Mouse (Mus musculus) adrenal gland, postnatal 10 days (tissue): ENCODE measurements around the gene Yaf2. TPM values are rescaled to one million over a fixed set of nuclear protein-coding genes. Genes with fewer than 3 reads are reported as not detected.
A peak's percentile ranks its signal among the peaks of the same experiment; 100 is the strongest.

Experiments
- DNase-seq: peaks from one replicate; pipeline ENCODE4 v3.0.0; 2021; ENCODE audit warnings: mixed read lengths
- total RNA-seq, 2 experiments: library from RNA; stranded (reverse); gene quantifications; 2 replicates each; pipeline ENCODE4 v1.2.3; 2021

Yaf2 gene
- total RNA-seq, 2 experiments from 2014 or later, result 36.8 to 38.4 TPM

DNA sequence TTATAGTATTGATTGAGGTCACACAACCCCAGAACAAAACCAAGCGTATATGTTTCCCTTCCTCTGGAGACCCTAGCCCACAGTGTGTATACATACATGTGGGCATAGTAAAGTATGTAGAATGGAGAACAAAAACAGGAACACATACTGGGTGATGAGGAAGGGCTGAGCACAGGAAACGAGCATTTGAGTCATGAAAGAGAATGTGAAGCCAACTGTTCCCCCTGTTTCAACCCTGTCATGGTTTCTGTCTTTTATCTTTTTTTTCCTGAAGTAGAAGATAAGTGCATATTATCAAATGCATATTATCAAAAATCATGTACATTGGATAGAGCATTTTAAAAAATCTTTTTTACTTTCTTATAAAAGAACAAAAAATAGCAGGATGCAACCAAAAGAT is 49.1 kb downstream of the Yaf2 start:
- no peak for DNase-seq

DNA sequence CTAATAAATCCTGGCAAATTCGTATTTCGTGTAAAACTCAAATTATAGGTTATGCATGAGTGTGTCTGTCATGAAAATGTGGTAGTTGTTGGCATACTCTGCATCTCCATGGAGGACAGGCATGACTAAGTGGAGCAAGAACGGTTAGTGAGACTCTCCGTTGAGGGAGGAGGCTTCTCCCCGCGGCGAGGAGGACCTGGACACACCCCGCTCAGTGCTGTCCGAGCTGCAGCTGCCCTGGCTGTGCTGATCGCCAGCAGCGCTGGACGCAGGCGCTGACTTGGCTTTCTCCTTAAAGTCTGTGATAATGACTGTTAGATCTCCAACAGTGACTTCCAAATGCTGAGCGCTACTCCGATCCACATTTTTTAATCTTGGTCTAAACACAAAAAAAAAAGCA is 51.5 kb downstream of the Yaf2 start:
- DNase-seq, result no peak

- no peak for DNase-seq
Observed at GRCm38 (mm10) chr15:93284326-93284725, 52.4 kb downstream of the Yaf2 start.

DNA sequence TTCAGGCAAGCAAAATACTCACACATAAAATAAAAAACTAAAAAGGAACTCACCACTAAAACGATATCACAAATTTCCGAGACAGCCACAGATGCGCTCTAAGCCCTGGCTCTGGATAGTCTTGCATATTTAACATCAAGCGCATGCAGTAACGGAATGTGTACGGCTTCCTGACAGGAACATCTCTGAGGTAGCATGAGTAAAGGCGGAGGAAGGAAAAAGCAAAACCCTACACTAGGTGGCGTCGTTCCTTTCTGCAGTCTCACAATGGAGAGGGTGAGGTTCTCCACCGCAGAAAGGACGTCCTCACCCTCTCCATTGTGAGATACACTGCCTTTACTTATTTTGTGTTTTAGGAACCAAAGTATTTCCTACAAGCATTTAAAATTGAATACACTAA is 53.4 kb downstream of the Yaf2 start:
- peak; percentile 68 for DNase-seq

GRCm38 (mm10) chr15:93276276-93276675 is 60.5 kb downstream of the Yaf2 start:
- peak; percentile 48 for DNase-seq

- peak; percentile 59 for DNase-seq
Observed at GRCm38 (mm10) chr15:93275623-93276022, 61.1 kb downstream of the Yaf2 start.

DNA sequence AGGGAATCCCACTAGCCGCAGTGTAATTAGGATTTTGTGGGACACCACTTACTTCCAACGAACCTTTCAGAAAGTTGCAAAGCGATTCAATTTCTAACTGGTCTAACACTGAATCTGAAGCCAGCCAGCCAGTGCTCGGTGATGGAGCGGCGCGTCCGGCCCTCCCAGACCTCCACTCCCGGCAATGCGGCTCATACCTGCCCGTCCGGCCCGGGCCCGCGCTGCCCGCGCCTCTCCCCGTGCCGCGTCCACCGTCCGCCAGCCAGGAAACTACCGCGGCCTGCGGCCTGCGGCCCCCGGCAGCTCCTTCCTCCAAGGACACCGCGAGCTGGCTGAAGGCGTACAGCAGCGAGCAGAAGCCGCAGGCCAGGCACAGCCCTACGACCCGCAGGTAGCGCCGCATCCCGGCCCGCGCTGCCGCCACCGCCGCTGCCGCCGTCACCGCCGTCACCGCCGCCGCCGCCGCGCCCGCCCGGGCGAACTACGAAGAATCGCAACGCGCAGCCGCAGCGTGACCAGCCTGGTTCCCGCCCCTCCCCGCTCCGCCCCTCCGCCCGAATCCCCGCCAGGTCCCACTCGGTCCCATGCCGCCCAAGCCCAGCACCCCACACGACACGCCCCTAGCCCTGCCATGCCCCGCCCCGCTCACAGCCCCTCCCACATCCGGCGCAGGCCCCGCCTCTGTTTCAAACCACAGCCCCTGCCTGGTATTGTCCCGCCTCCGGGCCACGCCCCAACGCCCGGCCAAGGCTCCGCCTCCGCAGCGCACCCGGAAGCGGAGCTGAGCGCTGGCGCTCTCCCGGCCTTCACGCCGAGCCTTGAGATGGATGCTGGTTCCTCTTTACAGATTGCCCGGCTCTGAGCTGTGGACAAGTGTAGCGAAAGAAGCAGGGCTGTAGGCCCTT is 61.8 kb downstream of the Yaf2 start, which contains the start of gene Gxylt1:
Gene Gxylt1, minus strand, starts transcription at position 501 of the 905 bp plus-strand sequence.
- peak; percentile 100 for DNase-seq

DNA sequence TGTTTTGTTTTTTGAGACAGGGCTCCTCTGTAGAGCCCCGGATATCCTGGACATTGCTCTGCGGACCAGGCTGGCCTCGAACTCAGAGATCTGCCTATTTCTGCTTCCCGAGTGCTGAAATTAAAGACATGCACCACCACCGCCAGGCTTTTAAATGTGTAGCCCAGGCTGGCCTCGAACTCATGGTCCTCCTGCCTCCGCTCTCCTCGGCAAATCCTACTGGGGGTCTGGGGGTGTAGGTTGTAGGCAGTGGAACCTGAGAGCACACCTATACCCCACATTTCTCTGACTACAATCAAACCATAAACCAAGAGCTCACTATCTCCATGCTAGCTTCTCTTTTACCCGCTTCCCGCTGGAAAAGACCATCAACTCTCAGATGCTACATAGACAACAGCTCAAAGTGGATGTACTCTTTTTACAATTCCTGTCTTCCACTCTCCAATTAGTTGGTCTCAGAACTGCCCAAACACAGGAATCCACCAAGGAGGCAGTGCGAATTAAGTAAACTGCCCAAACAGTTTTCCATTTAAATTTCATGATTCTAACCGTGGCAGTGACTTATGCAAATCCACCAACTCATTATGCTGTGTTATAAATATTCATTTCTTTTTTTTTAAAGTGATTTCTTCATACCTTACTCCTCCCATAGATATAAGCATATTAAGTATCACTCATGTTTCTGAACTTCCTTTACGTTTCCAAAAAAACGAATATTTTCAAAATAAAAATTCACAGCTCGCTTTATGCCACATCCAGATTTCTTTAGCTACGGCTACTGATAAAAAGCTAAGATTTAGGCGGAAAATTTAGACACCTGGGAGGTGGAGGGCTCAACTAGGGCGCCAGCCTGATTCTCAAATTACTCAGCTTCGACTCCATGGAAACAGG is 62.7 kb downstream of the Yaf2 start:
- no peak for DNase-seq

DNA sequence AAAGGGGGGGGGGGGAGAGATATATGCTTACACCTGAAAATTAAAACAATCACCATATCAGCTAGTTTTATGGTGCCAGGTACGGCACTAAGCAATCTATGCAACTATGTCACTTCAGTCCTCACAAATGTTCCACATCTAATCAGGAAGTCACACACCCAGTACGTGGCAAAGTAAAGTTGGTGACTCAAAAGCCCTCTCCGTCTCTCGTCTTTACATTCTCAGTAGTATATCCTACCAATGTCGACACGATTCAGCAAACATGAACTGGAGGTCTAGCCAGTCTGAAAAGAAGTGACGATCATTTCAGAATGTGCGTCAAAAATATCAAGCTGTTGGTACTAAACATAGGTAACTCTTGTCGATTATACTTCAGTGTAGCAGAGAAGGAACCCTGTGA is 63.8 kb downstream of the Yaf2 start:
- DNase-seq, result no peak

DNA sequence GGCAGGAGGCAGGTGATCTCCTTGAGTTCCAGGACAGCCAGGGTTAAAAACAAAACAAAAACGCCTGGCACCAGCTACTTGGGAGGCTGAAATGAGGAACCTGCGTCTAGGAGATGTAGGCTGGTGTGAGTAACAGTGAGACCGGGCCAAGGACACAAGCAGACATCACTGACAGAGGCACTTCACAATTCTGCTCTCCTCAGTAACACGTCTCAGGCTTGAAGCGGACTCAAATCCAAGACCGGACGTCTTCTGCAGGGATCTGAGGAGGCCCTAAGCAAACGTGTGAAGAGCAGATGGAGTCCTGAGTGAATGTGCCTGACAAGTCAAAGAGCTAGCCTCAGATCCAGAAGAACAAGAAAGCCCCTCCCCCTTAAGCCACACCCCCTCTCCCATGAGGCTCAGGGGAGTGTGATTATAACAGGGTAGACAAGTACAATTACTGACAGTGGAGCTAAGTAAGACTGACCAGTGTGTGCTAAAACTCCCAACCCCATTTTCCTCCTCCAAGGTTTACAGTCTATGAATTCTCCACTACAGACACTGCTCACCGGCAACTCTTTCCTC is 66.4 kb downstream of the Yaf2 start:
- DNase-seq, result peak; percentile 58

DNA sequence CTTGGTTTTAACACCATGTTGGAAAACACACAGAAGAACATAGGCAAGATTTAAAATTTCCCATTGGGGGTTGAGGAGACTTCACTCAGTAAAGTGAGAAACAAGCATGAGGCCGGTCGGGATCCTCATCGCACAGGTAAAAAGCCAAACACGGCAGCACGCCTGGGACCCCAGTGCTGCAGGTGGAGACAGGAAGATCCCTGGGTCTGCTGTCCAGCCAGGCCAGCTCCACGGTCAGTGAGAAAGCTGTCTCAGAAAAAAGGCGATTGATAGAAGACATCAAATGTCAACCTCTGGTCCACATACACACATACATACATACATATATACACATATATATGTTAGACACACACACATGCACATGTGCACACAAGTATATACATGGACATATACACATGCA is 67.2 kb downstream of the Yaf2 start:
- no peak for DNase-seq

DNA sequence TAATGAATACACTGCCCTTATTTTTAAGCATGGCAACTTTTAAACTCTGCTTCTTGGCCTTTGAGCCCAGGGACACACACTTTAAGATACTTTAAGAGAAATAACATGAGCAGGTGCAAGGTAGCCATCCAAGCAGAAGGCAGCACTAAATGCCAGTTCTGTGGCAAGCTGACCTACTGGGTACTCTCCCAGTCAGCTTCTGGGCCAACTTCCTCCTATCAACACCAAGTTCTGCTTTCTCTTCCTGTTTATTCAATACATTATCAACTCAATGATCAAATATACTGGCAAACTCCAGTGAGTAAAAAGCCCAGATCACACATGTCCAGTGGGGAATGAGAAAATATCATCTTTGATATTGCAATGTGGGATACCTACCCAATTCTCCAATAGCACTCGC is 68.7 kb downstream of the Yaf2 start:
- DNase-seq, result no peak

DNA sequence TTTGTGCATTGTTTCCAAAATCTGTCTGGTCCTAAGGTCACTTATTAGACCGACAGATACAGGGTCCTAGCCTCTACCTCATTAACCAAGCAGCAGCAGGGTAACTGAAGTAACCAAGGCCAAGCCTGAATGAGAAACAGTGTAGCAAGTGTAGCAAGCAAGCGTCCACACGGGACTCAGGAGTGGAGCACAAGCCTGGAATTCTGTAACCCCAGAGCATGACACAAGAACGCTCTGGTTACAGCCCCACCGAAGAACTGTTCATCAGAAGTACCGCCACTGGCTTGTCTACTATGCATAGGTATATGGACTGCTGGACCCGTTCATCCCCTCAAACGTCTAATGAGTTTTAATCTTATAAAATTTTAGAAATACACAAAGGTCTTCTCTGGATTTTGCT is 69.3 kb downstream of the Yaf2 start:
- no peak for DNase-seq

DNA sequence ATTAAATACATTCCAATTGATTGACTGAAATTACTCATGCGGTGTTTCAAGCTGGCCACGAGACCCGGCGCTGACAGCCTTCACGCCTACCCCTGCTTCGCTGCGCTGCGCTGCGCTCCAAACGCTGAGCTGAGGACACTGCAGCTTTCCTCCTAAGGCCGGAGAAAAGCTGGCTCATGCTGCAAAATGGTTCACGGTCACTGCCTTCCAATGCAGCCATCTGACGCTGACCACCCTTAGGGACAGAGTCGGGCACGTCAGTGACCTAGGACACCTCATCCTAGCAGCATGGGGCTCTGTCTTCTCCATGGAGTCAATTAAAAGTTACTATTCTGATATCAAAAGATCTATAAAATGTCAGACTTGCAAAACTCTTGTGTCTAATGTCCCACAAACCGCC is 70.4 kb downstream of the Yaf2 start:
- DNase-seq, result peak; percentile 45

DNA sequence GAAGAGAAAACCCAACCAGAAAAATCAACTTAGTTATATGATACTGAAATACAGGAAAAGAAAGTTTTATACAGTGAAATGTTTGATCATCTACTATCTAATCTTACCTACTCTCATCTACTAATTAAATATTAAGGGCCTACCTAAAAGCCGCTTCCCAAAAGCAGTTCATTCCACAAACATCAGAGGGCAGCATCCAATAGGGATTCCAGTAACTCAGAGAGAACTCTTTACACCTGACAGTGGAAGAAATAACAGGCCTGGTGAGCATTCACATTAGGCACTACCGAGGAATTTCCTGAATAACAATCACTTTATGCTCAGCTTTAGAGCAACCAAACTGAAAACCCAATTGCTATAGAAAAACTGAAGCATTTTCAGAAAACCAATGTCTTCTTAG is 71.0 kb downstream of the Yaf2 start:
- peak; percentile 82 for DNase-seq

- no peak for DNase-seq
Observed at GRCm38 (mm10) chr15:93265231-93265630, 71.5 kb downstream of the Yaf2 start.

- peak; percentile 56 for DNase-seq
Observed at GRCm38 (mm10) chr15:93264221-93264620, 72.5 kb downstream of the Yaf2 start.

- no peak for DNase-seq
Observed at GRCm38 (mm10) chr15:93263566-93263965, 73.2 kb downstream of the Yaf2 start.

GRCm38 (mm10) chr15:93262818-93263217 is 73.9 kb downstream of the Yaf2 start:
- DNase-seq, result no peak

- no peak for DNase-seq
Observed at GRCm38 (mm10) chr15:93262274-93262673, 74.5 kb downstream of the Yaf2 start.

DNA sequence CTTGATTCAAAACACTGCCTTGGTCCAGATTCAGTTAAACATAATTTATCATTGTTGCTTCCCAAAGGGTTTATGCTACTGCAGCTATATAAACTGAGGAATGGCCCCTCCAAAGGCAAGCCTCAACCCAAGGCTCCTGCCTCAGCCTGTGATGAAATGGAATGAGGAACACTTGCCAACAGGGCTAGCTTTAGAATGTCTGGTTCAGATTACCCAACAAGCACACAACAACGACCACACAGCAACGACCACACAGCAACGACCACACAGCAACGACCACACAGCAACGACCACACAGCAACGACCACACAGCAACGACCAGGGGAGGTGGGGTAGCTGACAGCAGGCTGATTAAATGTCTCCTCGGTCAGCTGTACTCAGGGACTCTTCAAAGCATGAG is 76.8 kb downstream of the Yaf2 start:
- DNase-seq, result no peak

DNA sequence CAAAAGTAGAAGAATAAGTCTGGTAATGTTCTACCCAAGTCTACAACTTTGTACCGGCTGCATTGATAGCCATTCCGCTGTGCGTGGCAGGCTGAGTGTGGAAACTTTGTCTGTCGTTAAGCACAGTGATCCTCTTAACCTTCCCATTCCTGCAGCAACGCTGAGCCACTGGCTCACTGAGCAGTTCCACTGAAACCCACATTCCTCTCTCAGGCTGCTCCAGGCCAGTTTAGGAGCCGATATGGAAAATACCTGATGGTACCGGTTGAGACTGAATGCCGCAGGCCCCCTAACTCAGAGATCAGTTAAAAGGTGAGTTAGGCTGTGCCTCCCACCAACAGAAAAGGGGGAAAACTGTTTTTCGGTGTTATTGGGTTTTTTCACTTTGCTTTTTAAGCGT is 81.4 kb downstream of the Yaf2 start:
- DNase-seq, result no peak

DNA sequence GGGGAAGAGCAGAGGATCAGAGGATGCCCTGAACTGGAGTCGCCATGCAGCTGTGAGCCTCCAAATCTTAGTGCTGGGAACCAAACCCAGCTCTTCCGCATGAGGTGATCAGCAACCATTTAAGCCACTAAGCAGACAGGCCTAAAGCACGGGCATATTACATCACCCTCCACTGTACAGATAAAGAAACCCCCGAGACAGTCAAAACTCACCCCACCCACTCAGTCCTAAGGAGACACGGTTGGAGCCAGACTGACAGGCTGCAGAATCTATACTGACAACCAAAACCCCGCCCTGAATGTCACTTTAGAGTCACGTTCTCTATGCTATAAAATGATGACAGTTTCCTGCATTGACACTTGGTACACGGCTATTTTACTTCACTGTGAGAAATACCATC is 83.6 kb downstream of the Yaf2 start:
- DNase-seq, result no peak
